Mouse (Mus musculus) midbrain, embryonic 15.5 days (tissue): ENCODE results near the gene Hist1h2bc. TPM values are rescaled to one million over a fixed set of nuclear protein-coding genes. Genes with fewer than 3 reads are reported as not detected.
A peak's percentile ranks its signal among the peaks of the same experiment; 100 is the strongest.
"Not testable (repeated sequence)": the region's sequence is repeated elsewhere in the genome, so short reads cannot be mapped to it uniquely, and the experiment has no call there.

ENCODE experiments used
- ATAC-seq: fragments of 200-750 bp; cut with Nextera tagmentation; replicated peaks from 2 replicates; pipeline ENCODE4 v1.8.0; 2017; ENCODE audit warnings: moderate TSS enrichment
- H3K27ac ChIP-seq: fragments of 300-500 bp; sonication (generic); 2 replicates; pipeline ENCODE4 v1.5.1; 2015; ENCODE audit warnings: mild to moderate bottlenecking, inconsistent platforms
- H3K27me3 ChIP-seq: fragments of 300-500 bp; sonication (generic); replicated peaks from 2 replicates; pipeline ENCODE4 v1.6.1; 2015; ENCODE audit warnings: inconsistent platforms
- H3K36me3 ChIP-seq: fragments of 300-500 bp; sonication (generic); replicated peaks from 2 replicates; pipeline ENCODE4 v1.6.1; 2015; ENCODE audit warnings: inconsistent platforms
- H3K4me1 ChIP-seq: fragments of 300-500 bp; sonication (generic); 2 replicates; pipeline ENCODE4 v1.6.1; 2015; ENCODE audit warnings: inconsistent platforms
- H3K4me2 ChIP-seq: fragments of 300-500 bp; sonication (generic); 2 replicates; pipeline ENCODE4 v1.6.1; 2015; ENCODE audit warnings: inconsistent platforms, mild to moderate bottlenecking, moderate library complexity
- H3K4me3 ChIP-seq: fragments of 300-500 bp; sonication (generic); 2 replicates; pipeline ENCODE4 v1.5.1; 2015; ENCODE audit warnings: mild to moderate bottlenecking, inconsistent platforms
- H3K9ac ChIP-seq: fragments of 300-500 bp; sonication (generic); 2 replicates; pipeline ENCODE4 v1.6.1; 2015; ENCODE audit warnings: mild to moderate bottlenecking, inconsistent platforms
- H3K9me3 ChIP-seq: fragments of 300-500 bp; sonication (generic); 2 replicates; pipeline ENCODE4 v1.6.1; 2016; ENCODE audit warnings: inconsistent platforms
- WGBS: fragments of 180-500 bp; shearing (Covaris S2); methylation state at CpG from one replicate; pipeline ENCODE4 v1.1.7; 2015; ENCODE audit warnings: mixed read lengths; 5-methylcytosine and 5-hydroxymethylcytosine counted together
- polyA plus RNA-seq: library from polyadenylated mRNA; unstranded; fragments of >200 nt; fragmentation: Nextera tagmentation; extraction: Ambion mirVana; gene quantifications from 2 replicates; pipeline ENCODE4 v1.2.1, GENCODE M21; 2015

Hist1h2bc gene
- 17.3 and 17.7 TPM in 2 replicates for polyA plus RNA-seq

GRCm38 (mm10) chr13:23683755-23684281 lies at the start of gene Hist1h2bc, which contains the start of gene Hist1h2ac:
Gene Hist1h2bc (plus strand): TSS chr13:23684199.
Gene Hist1h2ac (minus strand): TSS chr13:23683948.
- Histone ChIP-seq H3K4me3 (peak within 1 kb of the TSS; percentile 51), H3K4me2 (peak within 1 kb of the TSS; percentile 82), H3K4me1 (peaks cover 22% of the 10 kb centered on the region), H3K36me3 (no peaks in the 10 kb centered on the region), H3K9ac (peak within 1 kb of the TSS; percentile 64), H3K27me3 (no peaks in the 10 kb centered on the region), H3K27ac (peak within 1 kb of the TSS; percentile 94), H3K9me3 (no peaks in the 10 kb centered on the region)
- under 1% methylated on average over 32 of the region's 32 CpGs for WGBS
- ATAC-seq: peak; percentile 99

GRCm38 (mm10) chr13:23659636-23660366 lies 24.2 kb upstream of the Hist1h2bc start:
- no peaks in the 10 kb centered on the region for H3K9me3 ChIP-seq
- H3K4me2 ChIP-seq: no peak overlapping the region
- WGBS: 70% methylated on average over 6 of the region's 6 CpGs
- no peak overlapping the region for H3K9ac ChIP-seq
- no peaks in the 10 kb centered on the region for H3K4me1 ChIP-seq
- ATAC-seq: no peak
- H3K27ac ChIP-seq: no peak overlapping the region
- H3K4me3 ChIP-seq: no peak overlapping the region
- H3K36me3 ChIP-seq: no peaks in the 10 kb centered on the region
- H3K27me3 ChIP-seq: no peaks in the 10 kb centered on the region

- no peak for ATAC-seq
- no peak overlapping the region for H3K4me2 ChIP-seq
These were observed 21.5 kb upstream of the Hist1h2bc start for GRCm38 (mm10) chr13:23662536-23662935.

GRCm38 (mm10) chr13:23681990-23682582 lies 1.9 kb upstream of the Hist1h2bc start:
- H3K9me3 ChIP-seq: no peaks in the 10 kb centered on the region
- ATAC-seq: no peak
- no peak overlapping the region for H3K27ac ChIP-seq
- no peak overlapping the region for H3K4me3 ChIP-seq
- H3K4me1 ChIP-seq: peaks cover 22% of the 10 kb centered on the region
- H3K36me3 ChIP-seq: no peaks in the 10 kb centered on the region
- no peaks in the 10 kb centered on the region for H3K27me3 ChIP-seq
- WGBS: 91% methylated on average over 6 of the region's 6 CpGs
- no peak overlapping the region for H3K4me2 ChIP-seq
- no peak overlapping the region for H3K9ac ChIP-seq

More at GRCm38 (mm10) chr13:23662536-23662935, 21.5 kb upstream of the Hist1h2bc start:
- Histone ChIP-seq H3K4me3 (no peak overlapping the region), H3K9me3 (no peaks in the 10 kb centered on the region), H3K27me3 (no peaks in the 10 kb centered on the region), H3K9ac (no peak overlapping the region), H3K36me3 (no peaks in the 10 kb centered on the region), H3K4me1 (no peaks in the 10 kb centered on the region), H3K27ac (no peak overlapping the region)
- 75% methylated on average over 3 of the region's 3 CpGs for WGBS

- Histone ChIP-seq H3K9me3 (no peaks in the 10 kb centered on the region), H3K4me3 (no peak overlapping the region), H3K36me3 (no peaks in the 10 kb centered on the region), H3K27ac (no peak overlapping the region), H3K9ac (0 out of 2 replicates have a peak overlapping the region, but pooled peaks have one; percentile 40), H3K27me3 (no peaks in the 10 kb centered on the region), H3K4me2 (peak overlapping the region; percentile 82), H3K4me1 (peaks cover 22% of the 10 kb centered on the region)
- no peak for ATAC-seq
- 56% methylated on average over 1 of the region's 1 CpGs for WGBS
These were observed 1.4 kb upstream of the Hist1h2bc start for GRCm38 (mm10) chr13:23682623-23682946.

- H3K4me3 ChIP-seq: peak overlapping the region; percentile 51
- peak overlapping the region; percentile 82 for H3K4me2 ChIP-seq
- not testable (repeated sequence) for H3K36me3 ChIP-seq, H3K27me3 ChIP-seq, H3K9me3 ChIP-seq
- 11% methylated on average over 15 of the region's 30 CpGs for WGBS
- H3K9ac ChIP-seq: peak overlapping the region; percentile 40; the same call in 1 of the 2 replicates
- peak overlapping the region; percentile 94 for H3K27ac ChIP-seq
- H3K4me1 ChIP-seq: peaks cover 22% of the 10 kb centered on the region
- ATAC-seq: peak; percentile 72
These were observed 848 bp upstream of the Hist1h2bc start for GRCm38 (mm10) chr13:23682947-23683754.

- Histone ChIP-seq H3K4me2 (peak overlapping the region; percentile 82), H3K4me1 (peaks cover 22% of the 10 kb centered on the region), H3K9ac (peak overlapping the region; percentile 64), H3K27ac (peak overlapping the region; percentile 94), H3K4me3 (peak overlapping the region; percentile 51)
- under 1% methylated on average over 18 of the region's 37 CpGs for WGBS
- not testable (repeated sequence) for H3K36me3 ChIP-seq, H3K27me3 ChIP-seq, H3K9me3 ChIP-seq
- ATAC-seq: peak; percentile 50
These were observed 421 bp downstream of the Hist1h2bc start for GRCm38 (mm10) chr13:23684295-23684945.

GRCm38 (mm10) chr13:23685121-23685861 lies 1.3 kb downstream of the Hist1h2bc start:
- no peaks in the 10 kb centered on the region for H3K36me3 ChIP-seq
- peak overlapping the region; percentile 94 for H3K27ac ChIP-seq
- H3K9me3 ChIP-seq: no peaks in the 10 kb centered on the region
- H3K27me3 ChIP-seq: no peaks in the 10 kb centered on the region
- WGBS: 9% methylated on average over 15 of the region's 15 CpGs
- H3K4me3 ChIP-seq: peak overlapping the region; percentile 51
- peak overlapping the region; percentile 82 for H3K4me2 ChIP-seq
- ATAC-seq: no peak
- peak overlapping the region; percentile 64 for H3K9ac ChIP-seq
- peaks cover 22% of the 10 kb centered on the region for H3K4me1 ChIP-seq

- H3K9ac ChIP-seq: peak overlapping the region; percentile 64; the same call in 1 of the 2 replicates
- H3K27ac ChIP-seq: no peak overlapping the region
- 28% methylated on average over 4 of the region's 4 CpGs for WGBS
- peaks cover 22% of the 10 kb centered on the region for H3K4me1 ChIP-seq
- H3K9me3 ChIP-seq: no peaks in the 10 kb centered on the region
- no peaks in the 10 kb centered on the region for H3K27me3 ChIP-seq
- peak overlapping the region; percentile 51; the same call in 1 of the 2 replicates for H3K4me3 ChIP-seq
- ATAC-seq: no peak
- peak overlapping the region; percentile 82 for H3K4me2 ChIP-seq
- H3K36me3 ChIP-seq: no peaks in the 10 kb centered on the region
These were observed 2.0 kb downstream of the Hist1h2bc start for GRCm38 (mm10) chr13:23685966-23686365.

- Histone ChIP-seq H3K27ac (no peak overlapping the region), H3K9me3 (no peaks in the 10 kb centered on the region), H3K4me1 (peaks cover 22% of the 10 kb centered on the region), H3K27me3 (no peaks in the 10 kb centered on the region), H3K9ac (no peak overlapping the region), H3K4me2 (no peak overlapping the region), H3K4me3 (no peak overlapping the region), H3K36me3 (no peaks in the 10 kb centered on the region)
- no peak for ATAC-seq
- 87% methylated on average over 4 of the region's 4 CpGs for WGBS
These were observed 3.2 kb downstream of the Hist1h2bc start for GRCm38 (mm10) chr13:23687181-23687580.

- Histone ChIP-seq H3K9me3 (no peaks in the 10 kb centered on the region), H3K9ac (no peak overlapping the region), H3K4me2 (no peak overlapping the region), H3K27me3 (no peaks in the 10 kb centered on the region), H3K36me3 (no peaks in the 10 kb centered on the region), H3K27ac (no peak overlapping the region), H3K4me3 (no peak overlapping the region), H3K4me1 (peaks cover 17% of the 10 kb centered on the region)
- 94% methylated on average over 7 of the region's 7 CpGs for WGBS
- ATAC-seq: no peak
These were observed 3.9 kb downstream of the Hist1h2bc start for GRCm38 (mm10) chr13:23687907-23688306.
